Mouse (Mus musculus) B cell, adult 67 days (primary cell): Measurements from ENCODE around the gene Sfxn3. TPM values are rescaled to one million over a fixed set of nuclear protein-coding genes. Genes with fewer than 3 reads are reported as not detected.

ENCODE experiments used
- total RNA-seq, 2 experiments: library from RNA; stranded (reverse); gene quantifications; 4 replicates each; pipeline ENCODE4 v1.2.4; 2023

The Sfxn3 gene
- 10 to 100 TPM; 24.5 to 26.6 TPM for total RNA-seq

DNA sequence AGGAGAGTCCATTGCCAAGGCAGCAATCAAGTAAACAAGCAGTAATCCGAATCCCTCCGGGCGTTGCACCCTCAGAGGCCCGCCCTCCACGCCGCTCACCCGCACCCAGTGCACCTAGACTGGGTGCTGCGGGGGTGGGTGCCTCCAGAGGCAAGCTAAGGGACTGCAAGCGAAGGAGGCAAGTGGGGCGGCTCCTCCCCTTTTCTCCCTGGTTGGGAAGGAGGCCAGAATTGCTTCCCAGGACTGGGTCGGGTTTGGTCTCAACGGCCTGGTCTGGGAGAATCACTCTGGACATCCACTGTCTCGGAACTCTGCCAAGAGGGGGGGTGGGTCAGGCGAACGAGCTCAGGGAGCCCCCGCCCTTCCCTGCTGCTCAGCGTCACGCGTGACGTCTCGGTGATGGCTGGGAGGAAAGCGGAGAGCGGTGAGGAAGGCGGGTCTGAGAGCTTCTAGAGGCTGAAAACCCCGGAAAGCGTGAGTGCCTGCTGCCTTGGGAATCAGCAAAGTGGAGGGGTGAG lies at the start of gene Sfxn3:
Sfxn3 (plus strand) TSS at position 87 of the 518 bp plus-strand sequence.

DNA sequence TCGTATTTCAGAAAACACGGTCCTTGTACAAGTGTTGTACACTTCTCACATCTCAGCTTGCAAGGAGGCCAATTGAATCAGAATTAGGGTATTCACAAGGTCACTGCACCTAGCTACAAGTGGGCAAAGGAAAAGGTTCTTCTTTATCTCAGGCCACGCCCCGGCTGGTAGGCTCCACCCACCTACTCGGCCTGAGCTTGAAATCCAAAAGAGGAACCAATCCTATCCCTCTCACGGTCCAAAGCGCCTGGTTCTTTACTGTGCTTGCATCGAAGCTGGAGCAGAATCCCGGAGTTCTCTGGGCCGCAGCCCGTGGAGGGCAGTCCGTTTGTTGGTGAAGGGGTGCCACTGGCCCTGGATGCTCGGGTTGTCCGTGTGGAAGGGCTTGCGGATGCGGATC lies 41.9 kb upstream of the Sfxn3 start, which contains the start of gene Twnk:
Twnk (plus strand) TSS at position 220 of the 400 bp plus-strand sequence.

DNA sequence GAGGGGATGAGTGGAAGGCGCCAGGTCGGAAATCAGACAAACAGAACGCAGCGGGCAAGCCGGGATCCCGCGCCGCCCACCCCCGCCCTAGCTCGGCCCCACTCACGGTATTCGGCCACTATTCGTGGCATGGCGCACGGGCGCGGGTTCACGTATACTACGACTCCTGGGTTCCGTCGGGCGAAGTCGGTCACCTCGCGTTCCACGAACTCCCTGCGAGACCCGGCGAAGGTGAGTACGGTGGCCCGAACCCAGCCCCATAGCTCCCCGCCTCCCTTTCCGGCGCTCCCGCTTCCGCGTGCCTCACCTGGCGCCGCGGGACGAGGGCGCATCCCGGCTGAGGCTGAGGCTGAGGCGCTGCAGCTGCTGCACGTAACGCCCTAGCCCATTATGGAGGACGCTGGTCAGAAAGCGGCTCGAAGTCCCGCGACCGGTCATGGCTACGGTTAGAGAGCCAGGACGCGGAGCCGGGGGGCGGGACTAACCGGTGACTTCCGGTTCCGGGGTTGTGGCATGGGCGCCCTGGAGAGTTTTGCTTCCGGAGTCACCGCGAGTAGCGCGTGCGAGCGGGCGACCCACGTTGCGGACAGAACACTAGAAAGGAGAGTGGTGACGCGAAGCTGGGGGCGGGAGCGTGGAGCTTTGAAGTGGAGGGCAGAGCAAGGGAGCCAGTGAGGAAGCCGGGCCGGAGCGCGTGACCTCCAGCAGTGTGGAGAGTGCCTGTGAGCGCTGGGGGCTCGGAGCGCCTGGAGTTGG lies 41.2 kb upstream of the Sfxn3 start, which contains the start of gene Mrpl43:
Mrpl43 (minus strand) TSS at position 486 of the 756 bp plus-strand sequence.

DNA sequence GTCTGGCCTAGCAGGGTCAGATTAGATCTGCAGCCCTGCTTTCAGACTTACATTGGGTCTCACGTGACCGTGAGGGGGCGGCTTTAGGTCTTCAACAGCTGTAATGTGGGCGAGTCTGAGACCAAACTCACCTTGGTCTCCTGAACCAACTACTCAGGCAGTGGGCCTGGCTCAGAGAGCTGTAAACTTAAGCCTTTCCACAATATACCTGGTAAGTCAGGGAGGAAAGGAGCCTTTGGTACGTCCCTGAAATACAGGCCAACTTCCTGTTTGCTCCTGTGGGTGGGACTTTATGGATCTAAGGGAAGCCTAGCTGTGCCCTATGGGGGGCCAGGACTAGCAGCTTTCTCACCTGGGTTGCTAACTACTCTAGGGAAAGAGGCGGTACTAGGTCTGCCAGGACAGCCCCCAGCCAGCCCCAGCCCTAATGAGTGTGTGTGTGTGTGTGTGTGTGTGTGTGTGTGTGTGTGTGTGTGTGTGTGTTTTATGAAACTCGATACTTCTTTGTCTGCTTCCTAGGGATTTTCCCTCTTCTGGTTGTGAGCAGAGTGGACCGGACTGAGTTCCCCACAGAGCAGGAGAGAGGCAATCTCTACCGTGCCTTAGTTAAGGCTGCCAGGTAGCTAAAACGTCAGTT lies 32.9 kb upstream of the Sfxn3 start, which contains the start of gene Lzts2:
Lzts2 (plus strand) TSS at position 80 of the 637 bp plus-strand sequence.

DNA sequence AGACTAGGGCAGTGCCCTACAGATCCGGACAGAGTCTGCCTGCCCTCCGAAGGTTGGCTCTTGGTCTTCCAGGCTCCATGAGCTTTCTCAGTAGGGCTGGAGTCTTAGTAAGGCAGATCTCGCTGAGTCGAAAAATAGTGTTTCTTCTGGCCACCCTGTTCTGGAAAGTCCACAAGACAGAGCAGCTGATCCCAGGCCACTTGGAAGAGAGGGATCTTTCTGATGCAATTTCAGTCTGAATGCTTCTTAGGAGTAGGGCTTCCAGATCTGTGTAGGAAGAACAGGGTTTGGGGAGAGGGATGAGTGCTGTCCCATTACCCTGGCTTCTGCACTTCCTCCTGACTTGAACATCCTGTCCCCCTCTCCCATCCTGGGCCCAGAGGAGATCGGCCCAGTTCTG lies 1.7 kb upstream of the Sfxn3 start, which contains the start of gene Pdzd7:
Pdzd7 (minus strand) TSS at position 67 of the 400 bp plus-strand sequence.

DNA sequence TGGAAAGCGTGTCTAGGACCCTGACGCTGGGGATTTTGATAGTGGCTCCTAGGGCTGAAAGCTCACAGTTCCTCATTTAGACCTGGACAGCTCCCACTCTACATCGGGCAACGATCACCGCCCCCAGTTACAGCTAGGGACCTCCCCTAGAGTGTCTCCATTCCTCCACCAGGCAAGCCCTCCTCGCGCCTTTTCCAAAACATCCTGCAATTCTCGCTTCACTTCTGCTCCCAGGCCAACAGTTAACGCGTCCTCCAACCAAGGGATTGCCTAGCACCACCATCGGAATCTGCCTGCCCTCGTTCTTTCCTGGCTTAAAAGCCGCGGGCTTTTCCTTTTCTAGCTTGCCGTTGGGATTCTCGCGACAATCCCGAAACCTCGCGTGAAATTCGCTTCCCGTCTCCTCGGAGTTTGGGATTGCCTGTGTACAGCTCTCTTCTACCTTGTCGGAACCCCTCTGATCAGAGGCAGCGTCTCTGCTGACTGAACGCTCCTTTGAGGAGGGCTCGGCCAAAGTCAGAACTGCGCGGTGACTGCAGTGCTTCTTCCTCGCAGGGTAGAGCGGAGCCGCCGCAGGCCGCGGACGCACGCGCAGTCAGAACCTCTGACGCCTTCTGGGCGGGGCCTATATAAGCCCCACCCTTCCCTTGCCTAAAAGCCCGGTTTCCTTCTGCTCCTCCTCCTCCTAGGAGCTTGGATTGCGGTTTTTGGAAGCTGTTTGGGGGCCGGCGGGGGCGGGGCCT lies 27.4 kb downstream of the Sfxn3 start, which contains the start of gene Kazald1:
Kazald1 (plus strand) TSS at position 662 of the 743 bp plus-strand sequence.

Other genes with a start within 250 kb of the Sfxn3 start
- gene Slf2, start 116.4 kb upstream of the Sfxn3 start, total RNA-seq: 10 to 100 TPM; 74.9 to 79.8 TPM
- under 1 TPM; 0.23 to 0.56 TPM for gene Sema4g, start 58.4 kb upstream of the Sfxn3 start, total RNA-seq
- gene Twnk, start 41.8 kb upstream of the Sfxn3 start, total RNA-seq: 10 to 100 TPM; 12.7 to 13.3 TPM
- 10 to 100 TPM; 31.8 to 44.0 TPM for gene Mrpl43, start 41.1 kb upstream of the Sfxn3 start, total RNA-seq
- gene Lzts2, start 33.1 kb upstream of the Sfxn3 start, total RNA-seq: 1 to 10 TPM in 1 of 2 experiments, under 1 TPM in 1; 0.39 to 1.7 TPM
- not detected for gene Pdzd7, start 1.8 kb upstream of the Sfxn3 start, total RNA-seq
- gene Kazald1, start 27.7 kb downstream of the Sfxn3 start, total RNA-seq: under 1 TPM in 1 of 2 experiments, not detected in 1; 0.44 TPM
- gene Tlx1, start 103.2 kb downstream of the Sfxn3 start, total RNA-seq: not detected
- not detected for gene Lbx1, start 188.3 kb downstream of the Sfxn3 start, total RNA-seq